Mouse (Mus musculus): Measurements from ENCODE around the gene Itpr2.
"Not testable (repeated sequence)": the region's sequence is repeated elsewhere in the genome, so short reads cannot be mapped to it uniquely, and the experiment has no call there.

The Itpr2 gene

GRCm38 (mm10) chr6:146468361-146468760 lies 33.7 kb downstream of the Itpr2 start:
- no peak for DNase-seq (ENCODE audit: low spot score)

GRCm38 (mm10) chr6:146464645-146465042 lies 37.4 kb downstream of the Itpr2 start:
- not testable (repeated sequence) for DNase-seq (ENCODE audit: low spot score)

- DNase-seq (ENCODE audit: low spot score), result no peak
Observed at GRCm38 (mm10) chr6:146464014-146464644, 37.9 kb downstream of the Itpr2 start.

- no peak for DNase-seq (ENCODE audit: low spot score)
Observed at GRCm38 (mm10) chr6:146460936-146461335, 41.1 kb downstream of the Itpr2 start.

GRCm38 (mm10) chr6:146458436-146458835 lies 43.6 kb downstream of the Itpr2 start:
- DNase-seq (ENCODE audit: low spot score), result no peak

- no peak for DNase-seq (ENCODE audit: low spot score)
Observed at GRCm38 (mm10) chr6:146456741-146457140, 45.3 kb downstream of the Itpr2 start.

- DNase-seq (ENCODE audit: low spot score), result no peak
Observed at GRCm38 (mm10) chr6:146454520-146455511, 47.2 kb downstream of the Itpr2 start.

GRCm38 (mm10) chr6:146452474-146452873 lies 49.5 kb downstream of the Itpr2 start:
- DNase-seq (ENCODE audit: low spot score), result no peak

- no peak for DNase-seq (ENCODE audit: low spot score)
Observed at GRCm38 (mm10) chr6:146446032-146446704, 55.9 kb downstream of the Itpr2 start.

GRCm38 (mm10) chr6:146439826-146440225 lies 62.2 kb downstream of the Itpr2 start:
- no peak for DNase-seq (ENCODE audit: low spot score)

- DNase-seq (ENCODE audit: low spot score), result no peak
Observed at GRCm38 (mm10) chr6:146439071-146439818, 62.8 kb downstream of the Itpr2 start.

- DNase-seq (ENCODE audit: low spot score), result no peak
Observed at GRCm38 (mm10) chr6:146438057-146438456, 64.0 kb downstream of the Itpr2 start.

- no peak for DNase-seq (ENCODE audit: low spot score)
Observed at GRCm38 (mm10) chr6:146436916-146437496, 65.0 kb downstream of the Itpr2 start.

GRCm38 (mm10) chr6:146434217-146434616 lies 67.8 kb downstream of the Itpr2 start:
- no peak for DNase-seq (ENCODE audit: low spot score)

GRCm38 (mm10) chr6:146432218-146432865 lies 69.7 kb downstream of the Itpr2 start:
- no peak for DNase-seq (ENCODE audit: low spot score)

- DNase-seq (ENCODE audit: low spot score), result no peak
Observed at GRCm38 (mm10) chr6:146431777-146432176, 70.2 kb downstream of the Itpr2 start.

- no peak for DNase-seq (ENCODE audit: low spot score)
Observed at GRCm38 (mm10) chr6:146429694-146430380, 72.2 kb downstream of the Itpr2 start.

- DNase-seq (ENCODE audit: low spot score), result no peak
Observed at GRCm38 (mm10) chr6:146424778-146425177, 77.2 kb downstream of the Itpr2 start.

GRCm38 (mm10) chr6:146424326-146424725 lies 77.7 kb downstream of the Itpr2 start:
- no peak for DNase-seq (ENCODE audit: low spot score)

- DNase-seq (ENCODE audit: low spot score), result no peak
Observed at GRCm38 (mm10) chr6:146420718-146421117, 81.3 kb downstream of the Itpr2 start.
